Comparison of ENCODE assay signal across 8 mouse cellular contexts in genomic region chr17:25474330-25475077, GRCm38 (mm10). TPM values are rescaled to one million over a fixed set of nuclear protein-coding genes. Genes with fewer than 3 reads are reported as not detected.
DNase-seq lines count a peak whose midpoint lies in the region; ATAC-seq and TF ChIP-seq lines count a peak whose summit lies in the region.

No protein-coding gene starts in this region.

- peak overlapping the region; percentile 31 for H3K4me3 ChIP-seq in cerebellum, adult 2 months (replicated peaks; ENCODE audit: insufficient read depth, low read depth, low read length)
- peak overlapping the region; percentile 40 for H3K4me3 ChIP-seq in forebrain, postnatal 0 days (ENCODE audit: low read depth, low read length)
- H3K4me3 ChIP-seq in hindbrain, postnatal 0 days (ENCODE audit: low read length), result peak overlapping the region; percentile 30
- peak overlapping the region; percentile 89 for H3K4me3 ChIP-seq in megakaryocyte, embryonic 14.5 days (replicated peaks)

- WGBS in cerebellum, adult 2 months, result 3% methylated on average over 38 of the region's 38 CpGs
- WGBS in forebrain, postnatal 0 days, result 3% methylated on average over 38 of the region's 38 CpGs
- 2% methylated on average over 38 of the region's 38 CpGs for WGBS in hindbrain, postnatal 0 days

- intact Hi-C loops in left cerebral cortex, postnatal 10 days (cut with DNase I), result loop anchor here (5.0 kb wide), 2 partner anchors 182 to 323 kb away; partner anchors contain the start of genes AC134908.4 and Metrn

- H3K27me3 ChIP-seq in cerebellum, adult 2 months (ENCODE audit: control insufficient read depth, insufficient read depth, low read length), result no peaks in the 10 kb centered on the region
- H3K27me3 ChIP-seq in forebrain, postnatal 0 days (ENCODE audit: insufficient read depth, low read length), result peaks cover 3% of the 10 kb centered on the region
- peaks cover 16% of the 10 kb centered on the region; the same call in 1 of the 2 replicates for H3K27me3 ChIP-seq in hindbrain, postnatal 0 days (ENCODE audit: insufficient read depth, low read length)
- peaks cover 96% of the 10 kb centered on the region for H3K27me3 ChIP-seq in megakaryocyte, embryonic 14.5 days (replicated peaks)

- peak overlapping the region; percentile 77 for H3K4me2 ChIP-seq in forebrain, postnatal 0 days (ENCODE audit: low read depth)
- peak overlapping the region; percentile 66 for H3K4me2 ChIP-seq in hindbrain, postnatal 0 days (ENCODE audit: low read depth, low read length)

- H3K27ac ChIP-seq in cerebellum, adult 2 months (ENCODE audit: insufficient read depth, low read length), result no peak overlapping the region
- no peak overlapping the region for H3K27ac ChIP-seq in forebrain, postnatal 0 days (ENCODE audit: low read depth, low read length)
- H3K27ac ChIP-seq in hindbrain, postnatal 0 days, result no peak overlapping the region

- H3K4me1 ChIP-seq in cerebellum, adult 2 months (ENCODE audit: control insufficient read depth, insufficient read depth, low read length), result no peaks in the 10 kb centered on the region
- peaks cover 8% of the 10 kb centered on the region; the same call in 1 of the 2 replicates for H3K4me1 ChIP-seq in forebrain, postnatal 0 days (ENCODE audit: insufficient read depth)
- H3K4me1 ChIP-seq in hindbrain, postnatal 0 days (ENCODE audit: insufficient read depth, low read length), result no peaks in the 10 kb centered on the region
- H3K4me1 ChIP-seq in megakaryocyte, embryonic 14.5 days, result peaks cover 10% of the 10 kb centered on the region

- DNase-seq in R1 (ENCODE audit: low read depth, low spot score), result peak; percentile 97
- DNase-seq in cerebellum, adult 2 months, result peak; percentile 35 to 56
- DNase-seq in forebrain, postnatal 0 days, result peak; percentile 67
- peak; percentile 83 for DNase-seq in hindbrain, postnatal 0 days (ENCODE audit: low spot score)
- peak; percentile 51 to 80 for DNase-seq in left cerebral cortex, postnatal 10 days (ENCODE audit: extremely low spot score in 1 of 2, low spot score in 2 of 2)
- peak; percentile 57 for DNase-seq in right cerebral cortex, postnatal 14 days
- peak; percentile 42 for DNase-seq in yolk sac, embryonic 10.5 days (ENCODE audit: low spot score)

- H3K9ac ChIP-seq in forebrain, postnatal 0 days, result peak overlapping the region; percentile 22
- peak overlapping the region; percentile 41; the same call in 1 of the 2 replicates for H3K9ac ChIP-seq in hindbrain, postnatal 0 days (replicated peaks; ENCODE audit: low read length)

- TF ChIP-seq POLR2A in cerebellum, adult 2 months (IDR thresholded peaks at IDR 0.05; ENCODE audit: borderline replicate concordance, insufficient read depth, low read length), result no peak

- TF ChIP-seq CTCF in cerebellum, adult 2 months (IDR thresholded peaks at IDR 0.05; ENCODE audit: borderline replicate concordance, insufficient read depth, low read depth, low read length), result peak; percentile 72
- TF ChIP-seq CTCF in forebrain, postnatal 0 days (IDR thresholded peaks at IDR 0.05; ENCODE audit: low read depth), result peak; percentile 78
- peak; percentile 71 for TF ChIP-seq CTCF in hindbrain, postnatal 0 days (IDR thresholded peaks at IDR 0.05; ENCODE audit: low read depth)

- ATAC-seq in forebrain, postnatal 0 days, result peak; percentile 58
- peak; percentile 67 for ATAC-seq in hindbrain, postnatal 0 days

- no peaks in the 10 kb centered on the region for H3K9me3 ChIP-seq in forebrain, postnatal 0 days (ENCODE audit: low read length)
- no peaks in the 10 kb centered on the region for H3K9me3 ChIP-seq in hindbrain, postnatal 0 days (ENCODE audit: low read length)
- H3K9me3 ChIP-seq in megakaryocyte, embryonic 14.5 days, result no peaks in the 10 kb centered on the region

- H3K36me3 ChIP-seq in forebrain, postnatal 0 days (ENCODE audit: insufficient read depth), result no peaks in the 10 kb centered on the region
- H3K36me3 ChIP-seq in hindbrain, postnatal 0 days (ENCODE audit: insufficient read depth, low read length), result no peaks in the 10 kb centered on the region
- H3K36me3 ChIP-seq in megakaryocyte, embryonic 14.5 days (replicated peaks; ENCODE audit: low read length), result no peaks in the 10 kb centered on the region

RNA-seq across cellular contexts. Expression of gene Tekt4, which starts 20.1 kb away (rescaled TPM):
- 1.1 and 1.3 TPM in 2 replicates for polyA plus RNA-seq in cerebellum, adult 2 months (2012; rRNA removed)
- total RNA-seq in forebrain, postnatal 0 days (2014; rRNA removed), result 3.3 and 4.8 TPM in 2 replicates
- 2.5 and 2.9 TPM in 2 replicates for polyA plus RNA-seq in forebrain, postnatal 0 days (2015; fragmentation: Nextera tagmentation; extraction: Ambion mirVana)
- 5.7 and 7.4 TPM in 2 replicates for total RNA-seq in hindbrain, postnatal 0 days (2014; rRNA removed)
- 2.3 and 3.2 TPM in 2 replicates for polyA plus RNA-seq in hindbrain, postnatal 0 days (2015; fragmentation: Nextera tagmentation; extraction: Ambion mirVana)
- total RNA-seq in left cerebral cortex, postnatal 10 days (2021), result 1 to 10 TPM in 1 of 2 experiments, under 1 TPM in 1; 0.39 to 4.8 TPM
- polyA plus RNA-seq in megakaryocyte, embryonic 14.5 days (2012; ENCODE audit: insufficient read depth, low replicate concordance), result not detected in 2 replicates

RNA-seq across cellular contexts. Expression of gene Sstr5, which starts 22.6 kb away (rescaled TPM):
- polyA plus RNA-seq in cerebellum, adult 2 months (2012; rRNA removed), result 0.11 and 0.16 TPM in 2 replicates
- 1.0 and 2.0 TPM in 2 replicates for total RNA-seq in forebrain, postnatal 0 days (2014; rRNA removed)
- 0.64 and 0.94 TPM in 2 replicates for polyA plus RNA-seq in forebrain, postnatal 0 days (2015; fragmentation: Nextera tagmentation; extraction: Ambion mirVana)
- total RNA-seq in hindbrain, postnatal 0 days (2014; rRNA removed), result 2.3 and 2.5 TPM in 2 replicates
- 0.84 and 1.2 TPM in 2 replicates for polyA plus RNA-seq in hindbrain, postnatal 0 days (2015; fragmentation: Nextera tagmentation; extraction: Ambion mirVana)
- under 1 TPM; 0.34 to 0.55 TPM for total RNA-seq in left cerebral cortex, postnatal 10 days (2021)
- polyA plus RNA-seq in megakaryocyte, embryonic 14.5 days (2012; ENCODE audit: insufficient read depth, low replicate concordance), result not detected in 2 replicates

RNA-seq across cellular contexts. Expression of gene Cacna1h, which starts 40.9 kb away (rescaled TPM):
- polyA plus RNA-seq in cerebellum, adult 2 months (2012; rRNA removed), result 10.8 and 12.4 TPM in 2 replicates
- total RNA-seq in forebrain, postnatal 0 days (2014; rRNA removed), result 101 and 149 TPM in 2 replicates
- polyA plus RNA-seq in forebrain, postnatal 0 days (2015; fragmentation: Nextera tagmentation; extraction: Ambion mirVana), result 6.2 and 8.1 TPM in 2 replicates
- total RNA-seq in hindbrain, postnatal 0 days (2014; rRNA removed), result 82.1 and 111 TPM in 2 replicates
- polyA plus RNA-seq in hindbrain, postnatal 0 days (2015; fragmentation: Nextera tagmentation; extraction: Ambion mirVana), result 4.8 and 5.7 TPM in 2 replicates
- total RNA-seq in left cerebral cortex, postnatal 10 days (2021), result 10 to 100 TPM; 53.7 to 62.9 TPM
- not detected in 2 replicates for polyA plus RNA-seq in megakaryocyte, embryonic 14.5 days (2012; ENCODE audit: insufficient read depth, low replicate concordance)

Comparison
In these comparisons a context has a peak if more than half of its experiments do, and no peak if none do; other contexts are left out.
1. DNase-seq: peak in every context shown above with its lines; median percentile 97 in R1; 83 in hindbrain, postnatal 0 days; 67 in forebrain, postnatal 0 days; 66 in left cerebral cortex, postnatal 10 days; 57 in right cerebral cortex, postnatal 14 days; 46 in cerebellum, adult 2 months; 42 in yolk sac, embryonic 10.5 days.
2. H3K4me3 ChIP-seq: peak in every context shown above with its lines; median percentile 89 in megakaryocyte, embryonic 14.5 days; 40 in forebrain, postnatal 0 days; 31 in cerebellum, adult 2 months; 30 in hindbrain, postnatal 0 days.